In the genomic region with DNA sequence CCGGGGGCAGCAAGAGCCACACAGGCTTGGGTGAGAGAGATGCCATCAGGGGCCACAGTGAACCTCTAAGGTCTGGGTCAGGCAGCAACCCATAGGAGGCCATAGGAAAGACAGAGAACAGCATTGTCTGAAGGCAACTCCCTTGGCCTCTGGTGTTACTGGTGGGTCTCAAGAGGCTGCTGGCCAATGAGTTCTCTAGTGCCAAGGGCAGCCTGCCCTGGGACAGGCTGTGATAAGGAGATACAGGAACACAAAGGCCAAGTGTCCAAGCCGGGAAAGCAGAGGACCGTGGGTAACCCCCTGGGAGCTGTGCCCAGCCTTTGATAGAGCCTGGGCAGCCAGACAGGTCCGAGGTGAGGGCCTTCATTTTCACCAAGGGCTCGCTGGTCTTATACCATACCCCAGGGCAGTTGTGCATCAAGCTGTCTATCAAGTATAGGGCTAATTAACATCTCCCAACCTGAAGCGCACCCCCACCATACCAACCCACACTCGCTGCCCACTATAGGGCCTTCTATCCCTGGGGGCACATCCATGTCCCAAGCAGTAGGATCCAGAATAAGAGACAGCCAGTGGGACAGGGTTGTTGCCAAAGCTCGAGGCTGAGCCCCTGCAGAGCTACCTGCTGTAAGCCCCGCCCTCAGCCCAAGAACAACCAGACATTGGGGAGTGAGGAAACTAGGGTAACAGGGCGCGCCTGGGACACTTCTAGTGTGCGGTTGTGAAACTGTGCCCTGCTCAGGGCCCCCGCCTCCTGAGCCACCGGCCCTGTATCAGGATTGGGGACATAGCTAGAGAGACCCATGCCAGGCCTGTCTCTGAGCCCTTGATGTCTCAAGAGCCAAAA, we compare ENCODE assay signal across 8 mouse cellular contexts. TPM values are rescaled to one million over a fixed set of nuclear protein-coding genes. Genes with fewer than 3 reads are reported as not detected.
A peak's percentile ranks its signal among the peaks of the same experiment; 100 is the strongest.
DNase-seq lines count a peak whose midpoint lies in the region; ATAC-seq and TF ChIP-seq lines count a peak whose summit lies in the region.

No protein-coding gene starts in this region.

- H3K9ac ChIP-seq in liver, adult 2 months (ENCODE audit: low read depth, low read length) = peak overlapping the region; percentile 94
- H3K9ac ChIP-seq in forebrain, postnatal 0 days = peak overlapping the region; percentile 10; the same call in 1 of the 2 replicates
- H3K9ac ChIP-seq in limb, embryonic 14.5 days (ENCODE audit: low read depth, low read length, severe bottlenecking) = 0 out of 2 replicates have a peak overlapping the region, but pooled peaks have one; percentile 12

- peaks cover 19% of the 10 kb centered on the region for H3K79me2 ChIP-seq in liver, adult 2 months (ENCODE audit: control insufficient read depth, insufficient read depth, low read length)
- peaks cover 54% of the 10 kb centered on the region for H3K79me2 ChIP-seq in myocyte (ENCODE audit: control insufficient read depth, insufficient read depth)

- DNase-seq in liver, adult 2 months (ENCODE audit: extremely low read depth, low read depth, low spot score) = peak; percentile 66
- DNase-seq in liver = no peak
- no peak for DNase-seq in forebrain, postnatal 0 days
- no peak for DNase-seq in limb, embryonic 14.5 days (ENCODE audit: low spot score)

- peaks cover 31% of the 10 kb centered on the region for H3K36me3 ChIP-seq in liver, adult 2 months (ENCODE audit: control insufficient read depth, insufficient read depth, low read length)
- H3K36me3 ChIP-seq in forebrain, postnatal 0 days (ENCODE audit: insufficient read depth) = peaks cover 55% of the 10 kb centered on the region
- peaks cover 57% of the 10 kb centered on the region for H3K36me3 ChIP-seq in limb, embryonic 14.5 days (ENCODE audit: control insufficient read depth, insufficient read depth, low read length)
- H3K36me3 ChIP-seq in myocyte (ENCODE audit: control insufficient read depth, insufficient read depth) = peaks cover 23% of the 10 kb centered on the region

- peaks cover 41% of the 10 kb centered on the region for H3K4me1 ChIP-seq in liver, adult 2 months (ENCODE audit: control insufficient read depth, insufficient read depth, low read length)
- peaks cover 25% of the 10 kb centered on the region for H3K4me1 ChIP-seq in forebrain, postnatal 0 days (ENCODE audit: insufficient read depth)
- peaks cover 23% of the 10 kb centered on the region for H3K4me1 ChIP-seq in limb, embryonic 14.5 days (ENCODE audit: control insufficient read depth, insufficient read depth, low read length)

- no peak for TF ChIP-seq POLR2A in liver, adult 2 months (IDR thresholded peaks at IDR 0.05; ENCODE audit: extremely low read depth, insufficient read depth, low read length)
- TF ChIP-seq POLR2A in limb, embryonic 14.5 days (IDR thresholded peaks at IDR 0.05; ENCODE audit: borderline replicate concordance, extremely low read depth, insufficient read depth, insufficient read length) = no peak
- no peak for TF ChIP-seq POLR2A in myocyte (IDR thresholded peaks at IDR 0.05; ENCODE audit: insufficient read length, low read depth)

- H3K27me3 ChIP-seq in liver, adult 2 months (ENCODE audit: control insufficient read depth, insufficient read depth, low read length) = no peaks in the 10 kb centered on the region
- H3K27me3 ChIP-seq in forebrain, postnatal 0 days (ENCODE audit: insufficient read depth, low read length) = no peaks in the 10 kb centered on the region
- no peaks in the 10 kb centered on the region for H3K27me3 ChIP-seq in limb, embryonic 14.5 days (ENCODE audit: control insufficient read depth, insufficient read depth, low read length)
- H3K27me3 ChIP-seq in myocyte (ENCODE audit: control insufficient read depth, insufficient read depth, insufficient read length) = no peaks in the 10 kb centered on the region

- no peak for ATAC-seq in forebrain, postnatal 0 days
- ATAC-seq in limb, embryonic 14.5 days (ENCODE audit: low FRiP score, low read depth) = no peak
- no peak for ATAC-seq in CD4-positive, CD25-positive, alpha-beta regulatory T cell, adult 4 months
- no peak for ATAC-seq in megakaryocyte-erythroid progenitor cell, adult 5-6 weeks (replicated peaks; ENCODE audit: low FRiP score, low TSS enrichment, poor library complexity, severe bottlenecking)
- ATAC-seq in megakaryocyte progenitor cell, adult 5-6 weeks (replicated peaks; ENCODE audit: poor library complexity) = no peak

- H3K9me3 ChIP-seq in forebrain, postnatal 0 days (ENCODE audit: low read length) = no peaks in the 10 kb centered on the region
- no peaks in the 10 kb centered on the region for H3K9me3 ChIP-seq in limb, embryonic 14.5 days (ENCODE audit: control insufficient read depth, low read length)

- H3K27ac ChIP-seq in liver, adult 2 months (replicated peaks; ENCODE audit: insufficient read depth, low read depth, low read length) = peak overlapping the region; percentile 81
- H3K27ac ChIP-seq in forebrain, postnatal 0 days (ENCODE audit: low read depth, low read length) = no peak overlapping the region
- H3K27ac ChIP-seq in limb, embryonic 14.5 days (replicated peaks; ENCODE audit: low read depth, low read length) = no peak overlapping the region

- no peak overlapping the region for H3ac ChIP-seq in myocyte (ENCODE audit: control insufficient read depth, insufficient read length)

- peak overlapping the region; percentile 93 for H3K4me2 ChIP-seq in forebrain, postnatal 0 days (ENCODE audit: low read depth)
- H3K4me2 ChIP-seq in limb, embryonic 14.5 days (replicated peaks; ENCODE audit: low read depth, low read length, severe bottlenecking) = peak overlapping the region; percentile 72
- H3K4me2 ChIP-seq in myocyte (ENCODE audit: low read depth) = peak overlapping the region; percentile 76

- no peak for TF ChIP-seq CTCF in liver, adult 2 months (IDR thresholded peaks at IDR 0.05; ENCODE audit: low read depth, low read length)
- no peak for TF ChIP-seq CTCF in forebrain, postnatal 0 days (IDR thresholded peaks at IDR 0.05; ENCODE audit: low read depth)

- H3K4me3 ChIP-seq in liver, adult 2 months (ENCODE audit: insufficient read depth, low read depth, low read length) = peak overlapping the region; percentile 96
- H3K4me3 ChIP-seq in forebrain, postnatal 0 days (ENCODE audit: low read depth, low read length) = peak overlapping the region; percentile 11; the same call in 1 of the 2 replicates
- H3K4me3 ChIP-seq in limb, embryonic 14.5 days (replicated peaks; ENCODE audit: low read length) = 0 out of 2 replicates have a peak overlapping the region, but pooled peaks have one; percentile 89
- H3K4me3 ChIP-seq in myocyte = peak overlapping the region; percentile 60

- WGBS in liver, adult 2 months = 45% methylated on average over 14 of the region's 14 CpGs
- WGBS in forebrain, postnatal 0 days = 68% methylated on average over 14 of the region's 14 CpGs
- 85% methylated on average over 14 of the region's 14 CpGs for WGBS in limb, embryonic 14.5 days

RNA-seq across cellular contexts. Expression of a gene that starts 3.0 kb away (rescaled TPM):
- total RNA-seq in liver, adult 2 months (2014; rRNA removed) = 198 and 203 TPM in 2 replicates
- polyA plus RNA-seq in liver, adult 2 months (2012; rRNA removed) = 639 and 935 TPM in 2 replicates
- total RNA-seq in forebrain, postnatal 0 days (2014; rRNA removed) = 328 and 364 TPM in 2 replicates
- 72.5 and 75.6 TPM in 2 replicates for polyA plus RNA-seq in forebrain, postnatal 0 days (2015; fragmentation: Nextera tagmentation; extraction: Ambion mirVana)
- polyA plus RNA-seq in limb, embryonic 14.5 days (2012; rRNA removed) = 187 and 282 TPM in 2 replicates
- polyA plus RNA-seq in limb, embryonic 14.5 days (2014; fragmentation: Nextera tagmentation; extraction: Ambion mirVana) = 81.9 and 86.7 TPM in 2 replicates
- 226 TPM for polyA plus RNA-seq in myocyte (2012; fragmentation: generic; extraction: Trizol)
- polyA plus RNA-seq in CD4-positive, CD25-positive, alpha-beta regulatory T cell, adult 4 months (2017; shearing (Covaris generic)) = 10 to 100 TPM; 24.1 to 34.8 TPM
- total RNA-seq in megakaryocyte-erythroid progenitor cell, adult 5-6 weeks (2014; fragmentation: Nextera tagmentation) = 92.0 and 92.3 TPM in 2 replicates
- 27.2 and 34.0 TPM in 2 replicates for total RNA-seq in megakaryocyte-erythroid progenitor cell, adult 5-6 weeks (2017)
- total RNA-seq in megakaryocyte progenitor cell, adult 5-6 weeks (2015) = 44.3 and 66.8 TPM in 2 replicates
- 32.9 and 36.1 TPM in 2 replicates for total RNA-seq in megakaryocyte progenitor cell, adult 5-6 weeks (2017)

RNA-seq across cellular contexts. Expression of a gene that starts 25.1 kb away (rescaled TPM):
- total RNA-seq in liver, adult 2 months (2014; rRNA removed) = 52.1 and 52.4 TPM in 2 replicates
- 69.7 and 70.6 TPM in 2 replicates for polyA plus RNA-seq in liver, adult 2 months (2012; rRNA removed)
- total RNA-seq in forebrain, postnatal 0 days (2014; rRNA removed) = 43.0 and 52.0 TPM in 2 replicates
- 36.1 and 38.6 TPM in 2 replicates for polyA plus RNA-seq in forebrain, postnatal 0 days (2015; fragmentation: Nextera tagmentation; extraction: Ambion mirVana)
- polyA plus RNA-seq in limb, embryonic 14.5 days (2012; rRNA removed) = 55.3 and 55.8 TPM in 2 replicates
- 60.2 and 63.4 TPM in 2 replicates for polyA plus RNA-seq in limb, embryonic 14.5 days (2014; fragmentation: Nextera tagmentation; extraction: Ambion mirVana)
- 58.3 TPM for polyA plus RNA-seq in myocyte (2012; fragmentation: generic; extraction: Trizol)
- polyA plus RNA-seq in CD4-positive, CD25-positive, alpha-beta regulatory T cell, adult 4 months (2017; shearing (Covaris generic)) = 10 to 100 TPM; 31.4 to 35.3 TPM
- total RNA-seq in megakaryocyte-erythroid progenitor cell, adult 5-6 weeks (2014; fragmentation: Nextera tagmentation) = 150 TPM in 2 replicates
- total RNA-seq in megakaryocyte-erythroid progenitor cell, adult 5-6 weeks (2017) = 68.4 and 87.6 TPM in 2 replicates
- total RNA-seq in megakaryocyte progenitor cell, adult 5-6 weeks (2015) = 65.0 and 77.7 TPM in 2 replicates
- total RNA-seq in megakaryocyte progenitor cell, adult 5-6 weeks (2017) = 53.8 and 60.4 TPM in 2 replicates

RNA-seq across cellular contexts. Expression of a gene that starts 37.2 kb away (rescaled TPM):
- 81.9 and 89.7 TPM in 2 replicates for total RNA-seq in liver, adult 2 months (2014; rRNA removed)
- 97.9 and 99.5 TPM in 2 replicates for polyA plus RNA-seq in liver, adult 2 months (2012; rRNA removed)
- total RNA-seq in forebrain, postnatal 0 days (2014; rRNA removed) = 228 and 240 TPM in 2 replicates
- polyA plus RNA-seq in forebrain, postnatal 0 days (2015; fragmentation: Nextera tagmentation; extraction: Ambion mirVana) = 240 and 244 TPM in 2 replicates
- polyA plus RNA-seq in limb, embryonic 14.5 days (2012; rRNA removed) = 236 and 273 TPM in 2 replicates
- 248 and 249 TPM in 2 replicates for polyA plus RNA-seq in limb, embryonic 14.5 days (2014; fragmentation: Nextera tagmentation; extraction: Ambion mirVana)
- 179 TPM for polyA plus RNA-seq in myocyte (2012; fragmentation: generic; extraction: Trizol)
- polyA plus RNA-seq in CD4-positive, CD25-positive, alpha-beta regulatory T cell, adult 4 months (2017; shearing (Covaris generic)) = 100 to 1,000 TPM; 126 to 160 TPM
- total RNA-seq in megakaryocyte-erythroid progenitor cell, adult 5-6 weeks (2014; fragmentation: Nextera tagmentation) = 107 TPM in 2 replicates
- 103 and 119 TPM in 2 replicates for total RNA-seq in megakaryocyte-erythroid progenitor cell, adult 5-6 weeks (2017)
- total RNA-seq in megakaryocyte progenitor cell, adult 5-6 weeks (2015) = 81.2 and 99.9 TPM in 2 replicates
- 90.0 and 93.4 TPM in 2 replicates for total RNA-seq in megakaryocyte progenitor cell, adult 5-6 weeks (2017)

RNA-seq across cellular contexts. Expression of a gene that starts 37.3 kb away (rescaled TPM):
- 3.1 and 5.7 TPM in 2 replicates for total RNA-seq in liver, adult 2 months (2014; rRNA removed)
- 25.1 and 28.3 TPM in 2 replicates for polyA plus RNA-seq in liver, adult 2 months (2012; rRNA removed)
- 61.9 and 82.8 TPM in 2 replicates for total RNA-seq in forebrain, postnatal 0 days (2014; rRNA removed)
- polyA plus RNA-seq in forebrain, postnatal 0 days (2015; fragmentation: Nextera tagmentation; extraction: Ambion mirVana) = 114 and 125 TPM in 2 replicates
- 61.0 and 79.7 TPM in 2 replicates for polyA plus RNA-seq in limb, embryonic 14.5 days (2012; rRNA removed)
- polyA plus RNA-seq in limb, embryonic 14.5 days (2014; fragmentation: Nextera tagmentation; extraction: Ambion mirVana) = 36.8 and 39.0 TPM in 2 replicates
- 19.7 TPM for polyA plus RNA-seq in myocyte (2012; fragmentation: generic; extraction: Trizol)
- polyA plus RNA-seq in CD4-positive, CD25-positive, alpha-beta regulatory T cell, adult 4 months (2017; shearing (Covaris generic)) = 1 to 10 TPM; 2.8 to 4.1 TPM
- 43.1 and 47.2 TPM in 2 replicates for total RNA-seq in megakaryocyte-erythroid progenitor cell, adult 5-6 weeks (2014; fragmentation: Nextera tagmentation)
- total RNA-seq in megakaryocyte-erythroid progenitor cell, adult 5-6 weeks (2017) = 4.8 and 9.5 TPM in 2 replicates
- 11.6 and 12.2 TPM in 2 replicates for total RNA-seq in megakaryocyte progenitor cell, adult 5-6 weeks (2015)
- total RNA-seq in megakaryocyte progenitor cell, adult 5-6 weeks (2017) = 2.7 and 5.2 TPM in 2 replicates

RNA-seq across cellular contexts. Expression of a gene that starts 58.7 kb away (rescaled TPM):
- 0.54 and 0.55 TPM in 2 replicates for total RNA-seq in liver, adult 2 months (2014; rRNA removed)
- polyA plus RNA-seq in liver, adult 2 months (2012; rRNA removed) = 0.07 and 0.12 TPM in 2 replicates
- 0.95 and 1.8 TPM in 2 replicates for total RNA-seq in forebrain, postnatal 0 days (2014; rRNA removed)
- polyA plus RNA-seq in forebrain, postnatal 0 days (2015; fragmentation: Nextera tagmentation; extraction: Ambion mirVana) = 1.6 and 1.7 TPM in 2 replicates
- polyA plus RNA-seq in limb, embryonic 14.5 days (2012; rRNA removed) = 1.8 and 1.9 TPM in 2 replicates
- 4.2 and 4.5 TPM in 2 replicates for polyA plus RNA-seq in limb, embryonic 14.5 days (2014; fragmentation: Nextera tagmentation; extraction: Ambion mirVana)
- polyA plus RNA-seq in myocyte (2012; fragmentation: generic; extraction: Trizol) = 130 TPM
- 10 to 100 TPM in 1 of 2 experiments, 1 to 10 TPM in 1; 3.6 to 24.6 TPM for polyA plus RNA-seq in CD4-positive, CD25-positive, alpha-beta regulatory T cell, adult 4 months (2017; shearing (Covaris generic))
- 2.5 and 12.0 TPM in 2 replicates for total RNA-seq in megakaryocyte-erythroid progenitor cell, adult 5-6 weeks (2014; fragmentation: Nextera tagmentation)
- total RNA-seq in megakaryocyte-erythroid progenitor cell, adult 5-6 weeks (2017) = 8.7 and 10.9 TPM in 2 replicates
- 28.6 and 31.3 TPM in 2 replicates for total RNA-seq in megakaryocyte progenitor cell, adult 5-6 weeks (2015)
- total RNA-seq in megakaryocyte progenitor cell, adult 5-6 weeks (2017) = 20.6 and 25.8 TPM in 2 replicates

Comparison
In these comparisons a context has a peak if more than half of its experiments do, and no peak if none do; other contexts are left out.
1. H3K4me3 ChIP-seq: peak in every context shown above with its lines; median percentile 96 in liver, adult 2 months; 89 in limb, embryonic 14.5 days; 60 in myocyte; 11 in forebrain, postnatal 0 days.
2. H3K9ac ChIP-seq: peak in every context shown above with its lines; median percentile 94 in liver, adult 2 months; 12 in limb, embryonic 14.5 days; 10 in forebrain, postnatal 0 days.